Mouse (Mus musculus) embryo, embryonic 11 days (tissue): ENCODE data around the gene Gm3448.
"Not testable (repeated sequence)": the region's sequence is repeated elsewhere in the genome, so short reads cannot be mapped to it uniquely, and the experiment has no call there.

Experiments used
- DNase-seq: peaks from one replicate; pipeline ENCODE4 v3.0.0-alpha.2; 2015

The Gm3448 gene

GRCm38 (mm10) chr17:15041175-15041729 lies at the start of gene Gm3448, which contains the start of the genes Ermard and Tcte3:
Gene Gm3448, minus strand, starts transcription at chr17:15041537.
Gene Ermard, plus strand, starts transcription at chr17:15041208.
Gene Tcte3, minus strand, starts transcription at chr17:15041488.
- DNase-seq: not testable (repeated sequence)

GRCm38 (mm10) chr17:15088591-15089001 lies 47.3 kb upstream of the Gm3448 start:
- peak; percentile 46 for DNase-seq

DNA sequence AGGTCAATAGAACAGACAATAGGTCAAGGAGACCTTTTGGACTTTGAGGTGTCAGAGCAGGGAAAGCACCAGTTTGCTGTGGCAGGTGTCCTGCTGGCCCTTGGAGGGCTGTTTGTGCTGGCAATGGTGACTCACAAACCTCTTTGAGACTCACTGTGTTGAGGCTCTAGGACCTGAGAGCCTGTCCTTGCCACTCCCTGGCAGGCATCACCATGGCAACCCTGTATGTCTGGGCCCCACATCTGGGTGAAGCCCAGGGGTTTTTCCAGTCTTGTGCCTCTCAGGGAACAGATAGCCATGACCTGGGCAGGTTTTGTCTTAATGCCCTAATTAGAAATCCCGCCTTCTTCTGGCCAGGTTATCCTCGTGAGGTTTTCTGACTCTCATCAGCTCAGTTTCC lies 46.8 kb upstream of the Gm3448 start:
- DNase-seq: no peak

DNA sequence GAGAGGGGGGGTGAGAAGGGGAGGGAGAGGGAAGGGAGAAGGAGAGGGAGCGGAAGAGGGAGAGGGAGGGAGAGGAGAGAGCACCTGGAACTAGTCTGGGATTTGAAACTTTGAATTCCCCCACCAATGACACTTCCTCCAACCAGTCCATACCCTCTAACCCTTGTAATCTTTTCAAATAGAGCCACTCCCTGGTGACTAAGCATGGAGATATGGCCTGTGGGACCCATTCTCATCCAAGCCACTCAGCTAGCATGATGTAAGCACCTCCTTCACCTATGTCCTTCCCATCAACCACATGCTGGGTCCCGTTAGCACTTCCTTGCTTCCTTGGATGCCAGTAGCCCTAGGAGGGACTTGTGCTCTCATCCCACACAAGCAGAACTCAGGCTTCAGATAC lies 43.7 kb upstream of the Gm3448 start:
- DNase-seq: no peak

DNA sequence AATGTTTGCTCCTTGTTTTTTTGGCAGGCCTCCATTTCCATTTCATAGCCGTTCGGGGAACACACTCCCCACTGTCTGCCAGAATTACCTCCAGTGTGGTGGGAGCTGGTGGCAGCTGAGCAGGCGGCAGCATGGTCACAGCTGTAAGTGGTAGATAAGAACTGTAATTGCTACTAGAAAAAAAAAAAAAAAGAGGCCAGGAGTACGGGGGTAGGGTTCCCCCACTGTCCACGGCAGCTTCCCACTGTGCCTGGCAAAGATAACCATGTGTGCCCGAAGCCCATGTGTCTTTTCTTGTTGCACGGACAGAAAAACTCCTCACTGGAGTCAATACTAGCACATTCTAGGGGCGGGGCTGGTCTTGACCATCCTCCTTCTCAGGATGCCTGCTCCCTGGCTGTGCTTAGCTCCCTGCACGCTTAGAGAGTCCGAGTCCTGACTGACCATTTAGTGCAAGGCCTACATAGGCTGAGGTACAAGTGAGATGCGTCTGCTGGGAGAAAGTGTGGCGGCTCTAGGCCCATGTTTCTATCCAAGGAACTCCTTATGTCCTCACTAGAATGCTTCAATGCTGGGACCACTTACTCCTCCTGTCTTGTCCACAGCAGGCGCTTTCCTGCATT lies 43.0 kb upstream of the Gm3448 start:
- no peak for DNase-seq

- DNase-seq: no peak
Measured at GRCm38 (mm10) chr17:15077536-15077935, 36.2 kb upstream of the Gm3448 start.

GRCm38 (mm10) chr17:15075033-15075432 lies 33.7 kb upstream of the Gm3448 start:
- no peak for DNase-seq

DNA sequence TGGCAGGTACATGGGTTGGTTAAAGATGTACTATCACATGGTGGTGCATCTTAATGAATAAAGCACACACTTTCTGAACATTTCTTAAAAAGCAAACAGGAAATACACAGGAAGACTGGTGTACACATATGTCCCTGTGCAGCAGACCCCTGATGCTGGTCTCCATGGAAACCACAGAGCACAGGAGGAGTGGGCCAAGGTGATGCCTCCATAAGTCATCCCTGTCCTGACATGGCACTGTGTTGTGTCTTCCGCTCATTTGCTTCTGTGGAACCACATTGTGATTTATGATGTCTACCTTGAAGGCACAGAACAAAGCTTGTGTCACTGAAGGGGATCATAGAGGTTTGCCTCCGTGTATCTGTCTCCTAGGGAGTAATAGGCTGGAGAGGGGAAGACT lies 30.9 kb upstream of the Gm3448 start:
- no peak for DNase-seq

GRCm38 (mm10) chr17:15069124-15069523 lies 27.8 kb upstream of the Gm3448 start:
- no peak for DNase-seq

- no peak for DNase-seq
Measured at GRCm38 (mm10) chr17:15068040-15068792, 26.9 kb upstream of the Gm3448 start.

DNA sequence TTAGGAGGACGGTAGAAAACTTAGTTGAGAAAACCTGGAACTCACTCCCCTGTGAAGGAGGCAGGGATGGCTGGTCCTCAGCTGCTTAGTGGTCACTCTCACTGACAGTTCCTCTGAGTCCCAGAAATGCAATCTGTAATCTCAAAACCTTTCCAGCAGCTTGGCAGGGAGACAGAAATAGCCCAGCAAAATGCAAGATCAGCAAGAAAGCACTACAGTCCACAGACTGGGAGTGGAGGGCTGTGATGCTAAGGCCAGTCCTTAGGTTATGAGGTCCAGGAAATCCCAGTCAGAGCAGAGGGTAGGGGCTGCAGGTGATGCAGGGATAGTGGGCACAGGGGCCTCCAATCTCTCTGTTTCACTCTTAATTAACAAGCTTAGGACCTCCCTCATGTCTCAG lies 25.6 kb upstream of the Gm3448 start:
- no peak for DNase-seq

DNA sequence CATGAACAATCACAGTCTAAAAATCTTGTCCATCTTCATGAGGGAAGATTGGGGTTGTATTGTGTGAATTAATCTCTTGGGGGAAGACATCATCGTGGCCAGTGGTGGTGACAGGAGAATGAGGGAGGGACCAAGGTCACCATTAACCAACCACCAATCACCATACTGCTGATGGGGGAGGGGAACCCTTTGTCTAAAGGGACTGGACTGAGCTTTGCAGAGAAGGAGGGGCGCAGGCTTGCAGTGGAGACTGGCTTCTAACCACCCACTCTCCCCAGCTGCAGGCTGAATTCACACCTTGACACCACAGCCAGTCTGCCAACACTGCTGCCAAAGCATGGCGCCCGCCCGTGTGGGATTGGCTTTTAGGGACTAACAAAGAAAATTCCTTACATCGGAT lies 24.7 kb upstream of the Gm3448 start:
- DNase-seq: peak; percentile 71

DNA sequence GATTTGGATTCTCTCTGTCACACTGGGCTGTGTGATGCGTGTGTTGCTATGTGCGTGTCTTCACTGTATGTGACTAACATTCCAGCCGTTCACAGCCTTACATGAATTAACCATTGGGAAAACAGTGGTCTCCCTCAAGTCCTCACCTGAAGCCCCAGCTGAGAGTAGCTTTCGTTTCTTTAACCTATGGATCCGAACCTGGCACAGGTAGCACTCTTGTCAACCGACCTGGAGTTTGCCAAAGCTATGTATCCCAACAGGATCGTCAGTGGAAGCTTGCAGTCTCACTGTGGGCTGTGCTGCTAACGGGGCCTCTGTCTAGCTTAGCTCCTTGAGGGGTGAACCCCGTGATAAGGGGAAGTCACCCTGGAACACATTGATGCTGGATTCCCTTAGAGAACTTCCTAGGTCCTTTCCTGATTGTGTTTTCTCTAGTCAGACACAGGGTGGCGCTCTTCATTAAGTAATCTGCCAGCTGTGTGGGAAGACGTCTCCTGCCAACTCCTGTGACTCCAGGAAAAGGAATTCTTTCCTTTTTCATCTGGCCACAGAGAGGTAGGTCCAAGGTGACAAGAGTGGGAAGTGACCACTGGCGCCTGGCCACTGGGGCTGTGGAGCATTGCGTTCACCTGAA lies 24.2 kb upstream of the Gm3448 start:
- DNase-seq: peak; percentile 83

DNA sequence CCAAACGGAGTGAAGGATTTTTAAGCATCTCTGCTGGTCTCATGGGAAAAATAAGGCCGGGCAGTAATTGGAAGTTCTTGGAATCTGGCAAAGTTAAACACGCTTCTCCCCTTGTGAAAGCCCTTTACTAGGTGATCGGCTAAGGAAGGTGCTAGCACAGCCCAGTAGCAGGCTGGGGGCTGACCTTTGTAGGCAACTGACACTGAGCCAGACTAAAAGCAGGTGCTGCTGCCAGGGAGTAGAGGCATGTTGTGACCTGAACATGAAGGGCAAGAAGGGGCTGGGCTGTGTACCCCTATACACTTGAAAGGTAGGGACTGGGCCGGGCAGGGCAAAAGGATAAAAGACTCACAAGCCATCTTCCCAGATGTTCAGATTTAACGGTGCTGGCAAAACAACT lies 19.0 kb upstream of the Gm3448 start:
- DNase-seq: no peak

DNA sequence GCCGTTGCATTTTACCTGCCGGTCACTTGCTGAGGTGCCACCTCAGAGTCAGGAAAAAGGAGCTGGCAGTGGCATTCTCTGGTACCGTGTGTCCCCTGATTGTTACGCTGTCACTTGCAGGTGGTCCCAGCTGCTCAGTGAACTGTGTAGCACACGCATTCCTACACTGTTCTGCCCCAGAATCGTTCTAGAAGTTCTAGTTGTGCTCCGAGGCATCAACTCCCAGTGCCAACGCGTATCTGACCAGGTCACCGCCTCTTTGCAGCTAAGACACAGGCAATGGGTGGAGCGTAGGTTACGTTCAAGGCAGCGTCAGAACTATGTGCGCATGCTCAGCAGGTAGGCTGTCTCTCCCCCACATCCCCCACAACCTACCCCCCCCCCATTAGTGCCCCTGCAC lies 18.3 kb upstream of the Gm3448 start:
- no peak for DNase-seq

DNA sequence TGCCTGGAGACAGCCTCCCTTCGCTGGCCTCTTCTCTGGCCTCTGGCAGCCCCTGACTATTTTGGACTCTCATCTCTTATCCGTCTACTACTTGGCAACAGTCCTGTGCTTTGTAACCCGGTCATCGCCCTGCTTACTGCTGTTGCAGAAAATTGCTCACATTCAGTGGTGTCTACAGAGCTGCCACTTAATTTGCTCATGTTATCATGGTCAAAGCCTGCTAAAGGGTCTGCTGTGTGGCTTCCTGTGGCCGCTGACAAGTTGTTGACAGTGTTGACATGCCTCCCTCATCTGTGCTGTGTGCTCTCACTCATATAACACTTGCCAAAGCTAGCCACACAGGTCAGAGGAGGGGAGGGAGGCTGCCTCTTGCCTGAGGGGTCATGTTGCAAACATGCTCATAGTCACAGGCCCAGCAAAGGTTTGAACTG lies 16.8 kb upstream of the Gm3448 start:
- DNase-seq: no peak

GRCm38 (mm10) chr17:15055925-15056324 lies 14.6 kb upstream of the Gm3448 start:
- DNase-seq: no peak

DNA sequence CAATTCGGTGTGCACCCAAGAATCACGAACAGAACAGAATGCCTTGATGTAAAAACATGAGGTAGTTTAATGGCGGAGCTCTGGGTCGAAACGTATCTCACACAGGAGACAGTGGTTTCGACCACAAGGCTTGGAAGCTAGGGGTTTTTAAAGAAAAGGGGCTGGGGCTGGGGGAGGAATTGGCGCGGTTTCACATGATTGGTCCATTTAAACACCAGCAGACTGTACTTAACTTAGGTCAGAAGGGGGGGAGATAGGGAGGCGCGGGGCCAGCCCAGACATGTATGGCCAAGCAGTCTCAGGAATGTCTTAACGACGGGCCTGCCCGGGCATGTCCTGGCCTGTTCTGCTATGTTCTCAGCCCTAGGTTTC lies 12.5 kb upstream of the Gm3448 start:
- not testable (repeated sequence) for DNase-seq

DNA sequence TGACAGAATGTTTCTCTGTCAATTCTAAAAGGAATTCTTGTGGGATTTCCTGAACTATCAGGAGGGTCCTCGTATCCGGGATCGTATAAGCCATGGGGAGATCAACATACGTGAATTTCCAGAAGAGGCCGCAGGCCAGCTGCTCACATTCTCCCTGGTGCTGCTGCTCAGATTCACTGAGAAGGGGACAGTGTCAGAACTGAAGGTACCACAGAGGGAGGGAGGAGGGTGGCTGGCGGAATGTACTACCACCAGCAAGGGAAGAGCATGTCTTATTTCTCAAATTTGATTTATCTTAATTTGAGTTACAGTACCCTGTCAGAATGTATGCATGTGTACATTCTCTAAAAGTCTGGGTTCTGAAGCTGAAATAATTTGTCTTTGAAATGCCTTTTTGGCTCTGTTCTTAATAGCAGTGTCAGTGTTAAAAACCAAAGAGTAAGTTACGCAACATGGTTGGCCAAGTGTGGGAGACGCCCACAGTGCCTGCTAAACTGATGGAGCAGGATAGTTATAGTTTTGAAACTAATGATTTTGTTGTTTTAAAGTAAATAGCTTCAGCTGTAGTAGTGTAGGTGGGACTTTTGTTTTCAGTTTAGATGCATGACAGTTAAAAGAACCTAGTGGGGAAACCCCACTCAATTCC lies 12.0 kb upstream of the Gm3448 start:
- not testable (repeated sequence) for DNase-seq

- not testable (repeated sequence) for DNase-seq
Measured at GRCm38 (mm10) chr17:15052766-15053165, 11.4 kb upstream of the Gm3448 start.

DNA sequence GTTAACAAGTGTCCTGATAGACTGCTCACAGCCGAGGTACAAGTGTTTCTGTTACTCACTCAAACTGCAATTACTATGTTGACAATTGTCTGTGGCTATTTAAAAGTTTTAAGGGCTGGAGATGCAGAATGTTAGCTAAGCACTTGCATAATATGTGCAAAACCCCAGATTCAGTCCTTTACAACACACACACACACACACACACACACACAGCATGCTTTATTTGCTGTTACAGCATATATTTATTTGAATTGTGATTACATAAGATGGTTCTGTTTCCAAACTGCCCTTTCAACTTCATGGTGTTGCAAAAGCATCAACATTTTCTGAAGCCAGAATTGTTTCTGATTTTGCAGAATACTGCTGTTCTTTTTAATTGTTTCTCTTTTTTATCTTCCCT lies 9.0 kb upstream of the Gm3448 start:
- not testable (repeated sequence) for DNase-seq

DNA sequence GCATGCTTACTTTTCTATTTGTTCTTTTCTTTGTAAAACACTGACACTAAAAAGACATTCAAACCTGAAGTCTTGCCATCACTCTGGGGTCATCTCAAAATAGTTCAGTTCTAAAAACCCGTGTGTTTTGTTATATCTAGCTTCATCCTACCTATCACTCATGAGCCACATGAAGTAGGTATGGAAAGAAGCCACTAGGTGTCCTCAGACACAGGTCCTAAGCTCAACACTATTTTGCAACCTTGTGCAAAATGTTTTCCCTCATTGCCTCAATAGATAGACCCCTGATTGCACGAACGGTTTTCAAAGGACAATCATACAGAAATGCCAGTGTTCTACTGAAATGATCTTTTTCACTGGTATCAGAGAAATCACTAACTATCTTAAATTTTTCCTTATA lies 882 bp downstream of the Gm3448 start:
- not testable (repeated sequence) for DNase-seq

GRCm38 (mm10) chr17:15031414-15031813 lies 9.9 kb downstream of the Gm3448 start:
- not testable (repeated sequence) for DNase-seq
